Mouse (Mus musculus) bone marrow macrophage, adult 2 months (primary cell): ENCODE measurements around the gene Micu2.

Experiments
- CTCF ChIP-seq: IDR thresholded peaks from 2 replicates; pipeline ENCODE4 v1.5.1; 2012; ENCODE audit warnings: low read depth, mild to moderate bottlenecking, low read length, moderate library complexity
- POLR2A ChIP-seq: IDR thresholded peaks from 2 replicates; pipeline ENCODE4 v1.6.1; 2012; ENCODE audit warnings: mild to moderate bottlenecking, low read depth, low read length, borderline replicate concordance

- TF ChIP-seq CTCF (no peak), POLR2A (no peak)
These were observed 109.5 kb downstream of the Micu2 start for GRCm38 (mm10) chr14:57889541-57890010.
